Mouse (Mus musculus) heart, adult 9 months (tissue): ENCODE results near the gene Susd4.

Source experiments
- DNase-seq, 2 experiments: peaks; one replicate each; pipeline ENCODE4 v3.0.0; 2022; ENCODE audit warnings: low spot score in 2 of 2

Gene Susd4

DNA sequence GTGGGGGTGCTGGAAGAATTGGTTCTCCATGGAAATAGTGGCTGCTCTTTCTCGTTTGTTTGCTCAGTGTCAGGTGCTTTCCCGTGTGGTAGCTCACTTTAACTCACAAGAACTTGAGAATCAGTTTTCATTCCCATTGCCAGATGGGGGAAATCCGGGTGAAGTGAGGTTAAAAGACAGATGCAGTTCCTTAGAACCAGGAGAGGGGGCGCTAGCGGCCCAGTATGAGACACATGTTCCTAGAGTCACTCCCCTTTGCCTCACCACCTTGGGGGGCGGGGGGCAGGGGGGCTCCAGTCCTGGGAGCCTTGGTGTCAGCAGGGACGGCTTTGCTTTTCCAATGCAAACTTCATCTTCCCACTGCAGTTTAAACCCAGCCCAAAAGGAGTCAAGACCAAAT lies 23.4 kb downstream of the Susd4 start:
- no peak for DNase-seq

DNA sequence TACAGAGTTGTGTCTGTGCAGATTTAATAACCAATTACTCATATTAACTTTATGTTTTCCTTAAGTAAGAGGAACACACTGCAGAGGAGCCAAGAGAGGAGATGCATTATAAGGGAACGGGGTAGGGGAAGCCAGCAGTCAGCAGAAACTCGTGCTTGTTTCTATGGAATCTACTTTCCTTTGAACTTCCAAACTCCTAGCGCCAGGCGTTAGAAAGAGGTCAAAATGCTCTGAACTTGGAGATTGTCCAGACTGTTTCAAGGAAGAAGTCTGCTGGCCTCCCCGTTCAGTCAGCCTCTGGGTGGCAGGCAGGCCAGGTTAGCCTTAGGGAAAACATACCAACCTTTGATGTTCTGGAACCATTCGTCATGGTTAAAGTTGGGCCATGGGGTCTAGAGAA lies 25.2 kb downstream of the Susd4 start:
- DNase-seq, result no peak

DNA sequence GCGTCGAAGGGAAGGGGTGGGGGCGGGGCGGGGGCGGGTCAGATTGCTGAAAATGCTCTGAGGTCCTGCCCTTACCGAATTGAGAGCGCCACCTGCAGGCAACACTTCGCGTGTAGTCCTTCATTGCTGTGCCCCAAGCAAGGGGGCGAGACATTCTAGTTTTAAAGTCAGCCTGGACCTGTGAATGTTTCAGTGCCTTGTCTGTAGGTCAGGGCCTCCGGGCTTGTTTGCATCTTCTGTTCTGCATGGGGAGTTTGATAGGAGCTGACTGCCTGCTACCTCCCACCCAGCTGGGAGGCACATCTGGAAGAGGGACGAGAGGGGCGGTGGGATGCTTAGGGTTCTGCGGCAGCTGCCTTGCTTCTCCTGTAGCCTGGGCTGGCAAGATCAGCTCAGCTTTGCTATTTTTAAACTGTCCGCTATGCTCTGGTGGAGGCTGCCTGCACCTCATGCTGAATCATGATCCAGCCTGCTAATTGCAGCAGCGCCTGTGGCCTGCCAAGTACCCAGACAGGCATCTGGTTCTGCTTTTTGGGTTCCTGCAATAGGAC lies 28.9 kb downstream of the Susd4 start:
- peak; percentile 54 to 59 for DNase-seq

DNA sequence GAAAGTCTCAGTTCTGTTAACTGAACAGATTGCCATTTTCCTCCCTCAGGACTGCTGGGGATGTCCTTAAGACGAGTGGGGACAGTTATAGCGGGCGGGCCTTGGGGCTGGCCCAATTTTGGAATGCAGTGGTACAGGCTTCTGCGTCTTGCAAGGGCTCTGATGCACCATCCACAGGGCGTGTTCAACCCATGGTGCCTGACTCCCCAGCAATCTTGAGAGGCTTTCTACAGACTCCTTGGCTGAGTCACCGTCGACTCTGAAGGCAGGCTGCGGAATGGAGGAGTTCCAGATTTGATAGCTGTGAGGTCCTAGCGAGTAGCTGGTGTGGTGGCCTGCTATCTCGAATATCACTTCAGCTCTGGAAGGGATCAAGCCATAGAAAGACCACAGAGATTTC lies 30.6 kb downstream of the Susd4 start:
- DNase-seq, result no peak

DNA sequence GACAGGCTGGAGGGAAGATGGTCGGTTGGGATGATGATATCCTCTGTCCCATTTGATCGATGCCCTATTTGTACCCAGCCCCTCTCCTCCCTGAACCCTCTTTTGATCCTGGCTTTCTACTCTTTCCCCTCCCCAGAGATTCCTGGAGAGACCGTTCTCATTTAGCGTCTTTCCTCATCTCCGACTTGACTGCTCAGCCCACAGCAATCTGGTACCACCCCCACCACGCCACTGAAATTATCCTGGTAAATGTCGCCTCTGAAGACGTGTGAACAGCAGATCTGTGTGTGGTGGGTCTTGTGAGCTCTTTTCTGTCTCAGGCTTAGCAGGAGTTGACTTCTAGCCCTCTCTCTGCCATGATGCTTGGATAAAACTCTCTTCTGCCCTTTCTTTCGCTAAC lies 31.0 kb downstream of the Susd4 start:
- DNase-seq, result no peak

DNA sequence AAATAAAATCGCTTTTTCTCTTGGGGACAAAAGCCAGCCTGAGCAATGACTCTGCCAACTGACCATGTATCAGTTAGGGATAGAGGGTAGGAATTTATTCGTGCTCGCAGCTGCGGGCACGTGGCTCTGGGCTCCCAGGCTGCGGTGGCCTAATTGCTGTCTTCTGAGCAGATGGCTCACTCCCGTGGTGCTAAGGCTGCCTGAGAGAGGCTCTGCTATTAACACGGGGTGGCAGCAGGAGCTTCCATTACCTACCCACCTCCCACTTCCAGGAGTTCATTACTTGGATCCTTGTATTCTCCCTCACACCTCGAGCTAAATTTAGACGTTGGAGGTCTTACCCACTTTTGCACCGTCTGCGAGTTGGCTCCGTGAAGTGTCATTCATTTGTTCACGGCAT lies 33.4 kb downstream of the Susd4 start:
- DNase-seq, result no peak

DNA sequence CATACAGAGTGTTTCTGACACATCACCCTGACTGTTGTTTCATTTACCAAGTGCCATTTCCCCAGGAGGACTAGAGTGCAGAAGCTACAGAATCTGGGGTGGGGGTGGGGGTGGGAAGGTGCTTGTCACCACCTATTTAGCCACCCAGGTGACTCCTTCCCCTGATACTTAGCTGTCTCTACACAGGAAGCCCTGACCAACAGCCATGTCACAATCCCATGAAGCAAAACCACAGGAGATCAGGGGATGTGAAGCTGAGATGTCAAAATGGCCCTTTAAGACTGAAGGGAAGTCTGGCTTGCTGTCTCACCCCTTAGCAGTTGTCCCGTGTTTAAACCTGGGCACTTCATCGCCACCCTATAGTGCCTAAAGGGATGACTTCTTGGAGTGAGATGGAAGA lies 37.9 kb downstream of the Susd4 start:
- DNase-seq, result no peak

DNA sequence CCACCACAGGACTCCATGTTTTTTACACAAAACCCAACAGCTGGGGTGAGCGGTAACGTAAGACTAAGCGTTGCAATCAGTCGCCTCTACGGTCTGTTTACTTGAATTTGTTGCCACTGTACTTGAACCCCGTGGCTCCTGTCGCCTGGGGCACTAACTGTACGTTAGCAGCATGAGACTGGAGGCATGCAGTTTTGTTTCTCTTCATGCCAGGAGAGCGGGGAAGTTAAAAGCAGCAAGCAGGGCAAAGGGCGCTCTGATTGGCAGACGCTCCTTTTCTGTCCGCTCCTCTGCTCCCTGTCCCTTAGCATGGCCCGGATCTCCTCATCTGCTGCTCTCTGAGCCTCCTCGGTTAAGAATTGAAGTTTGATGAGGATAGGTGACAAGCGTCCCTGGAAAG lies 39.2 kb downstream of the Susd4 start:
- DNase-seq, result no peak

DNA sequence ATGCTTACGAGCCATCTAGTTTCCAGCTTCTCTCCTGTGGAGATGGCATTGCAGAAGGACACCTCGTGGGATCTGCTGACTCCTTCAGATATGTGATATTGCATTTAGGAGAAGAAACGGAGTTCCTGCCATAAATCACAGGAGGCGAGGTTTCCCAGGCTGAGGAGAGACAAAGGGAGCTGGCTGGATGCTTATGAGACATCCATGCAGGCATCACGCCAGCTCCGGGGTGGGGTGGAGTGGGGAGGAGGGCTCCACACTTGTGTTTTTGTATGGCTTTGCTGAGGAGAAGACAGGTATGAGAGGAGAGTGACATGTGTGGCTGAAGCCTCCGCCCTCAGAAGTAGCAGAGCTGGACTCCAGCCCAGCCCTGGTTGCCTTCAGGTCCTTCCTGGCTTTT lies 50.3 kb downstream of the Susd4 start:
- no peak for DNase-seq

DNA sequence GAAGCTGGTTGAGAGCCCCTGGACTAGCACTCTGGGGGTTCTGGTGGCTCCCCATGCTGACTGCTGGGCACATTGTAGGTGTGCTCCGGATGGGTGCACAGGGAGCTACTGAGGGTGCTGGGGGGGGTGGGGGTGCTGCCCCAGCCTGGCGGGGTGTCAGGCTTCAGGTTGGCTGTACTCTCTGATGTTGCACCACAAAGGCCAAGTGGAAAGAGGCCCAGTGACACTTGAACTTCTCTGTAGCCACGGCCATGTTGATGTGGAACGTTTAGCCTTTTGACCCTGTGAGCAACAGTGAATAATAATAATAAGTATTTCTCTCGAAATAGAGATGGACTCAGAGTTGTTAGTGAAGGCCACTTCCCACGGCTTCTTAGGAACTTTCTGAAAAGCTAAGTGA lies 50.9 kb downstream of the Susd4 start:
- no peak for DNase-seq

DNA sequence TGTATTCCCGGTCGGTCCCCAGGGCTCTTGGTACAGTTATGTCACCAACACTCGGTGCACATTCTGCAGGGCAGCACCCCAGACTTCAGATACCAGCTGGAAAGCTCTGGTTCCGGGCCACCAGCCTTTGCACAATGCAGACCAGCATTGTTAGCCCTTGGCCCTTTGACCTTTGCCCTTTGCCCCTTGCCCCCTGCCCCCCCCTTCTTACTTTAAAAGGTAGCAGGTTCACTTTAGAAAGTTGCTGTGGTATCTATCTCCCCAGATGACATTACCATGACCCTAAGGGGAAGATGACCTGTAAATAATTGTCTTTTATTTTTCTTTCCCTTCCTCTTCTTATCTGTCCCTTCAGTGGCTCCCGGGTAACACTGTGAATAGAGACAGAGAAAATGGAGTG lies 53.4 kb downstream of the Susd4 start:
- DNase-seq, result no peak

DNA sequence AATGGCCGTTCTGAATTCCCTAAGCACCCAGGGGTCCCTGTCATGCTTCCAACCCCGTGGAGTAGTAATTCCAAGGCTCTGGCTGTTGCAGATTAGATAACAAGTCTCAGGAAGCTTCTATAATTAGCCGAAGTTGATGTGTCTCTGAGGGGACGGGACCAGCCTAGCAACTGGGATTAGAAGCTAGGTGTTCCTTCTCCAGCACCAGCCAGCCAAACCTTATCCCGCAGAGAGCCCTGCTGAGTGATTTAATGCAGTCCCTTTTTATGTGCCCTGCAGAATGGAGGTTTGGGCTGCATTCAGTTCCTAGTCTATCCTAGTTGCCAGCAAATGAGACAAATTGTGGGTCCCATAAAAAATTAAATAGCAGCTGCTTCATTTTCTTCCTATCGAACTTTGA lies 54.0 kb downstream of the Susd4 start:
- no peak for DNase-seq

DNA sequence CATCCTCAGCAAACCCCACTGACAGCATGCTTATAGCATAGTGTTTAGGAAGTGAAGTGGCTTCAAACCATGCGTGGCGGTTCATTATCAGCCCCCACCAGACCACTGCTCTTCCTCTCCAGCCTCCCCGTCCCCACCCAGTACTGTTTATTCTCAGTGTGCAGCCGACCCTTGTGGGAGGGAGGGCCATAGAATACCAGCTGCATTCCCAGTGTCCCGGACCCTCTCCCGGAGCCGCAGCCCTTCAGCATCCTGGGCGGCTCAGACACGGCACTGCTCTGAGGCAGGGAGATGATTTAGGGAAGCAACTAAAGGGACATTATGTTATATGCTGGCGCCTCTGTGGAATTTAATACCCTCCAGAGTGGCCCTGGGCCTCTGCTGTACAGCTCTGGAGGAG lies 55.3 kb downstream of the Susd4 start:
- no peak for DNase-seq

DNA sequence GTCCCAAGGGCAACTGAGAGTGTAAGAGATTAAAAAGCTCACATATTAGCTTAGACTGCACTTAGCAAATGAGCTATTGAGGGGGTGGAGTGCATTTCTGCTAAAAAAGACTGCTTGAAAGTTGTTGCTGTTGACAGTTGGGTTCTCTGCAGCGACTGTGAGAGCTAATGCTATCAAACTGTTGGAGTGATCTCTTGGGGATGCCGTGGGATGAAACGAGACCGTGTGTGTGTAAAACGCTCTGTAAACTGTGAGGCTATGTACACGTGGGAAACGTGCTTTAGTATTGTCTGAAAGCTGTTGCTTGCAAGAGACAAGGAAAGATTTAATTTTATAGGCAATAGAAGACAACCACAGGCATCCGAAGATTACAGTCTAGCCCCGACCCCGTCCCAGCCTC lies 59.1 kb downstream of the Susd4 start:
- DNase-seq, result no peak

DNA sequence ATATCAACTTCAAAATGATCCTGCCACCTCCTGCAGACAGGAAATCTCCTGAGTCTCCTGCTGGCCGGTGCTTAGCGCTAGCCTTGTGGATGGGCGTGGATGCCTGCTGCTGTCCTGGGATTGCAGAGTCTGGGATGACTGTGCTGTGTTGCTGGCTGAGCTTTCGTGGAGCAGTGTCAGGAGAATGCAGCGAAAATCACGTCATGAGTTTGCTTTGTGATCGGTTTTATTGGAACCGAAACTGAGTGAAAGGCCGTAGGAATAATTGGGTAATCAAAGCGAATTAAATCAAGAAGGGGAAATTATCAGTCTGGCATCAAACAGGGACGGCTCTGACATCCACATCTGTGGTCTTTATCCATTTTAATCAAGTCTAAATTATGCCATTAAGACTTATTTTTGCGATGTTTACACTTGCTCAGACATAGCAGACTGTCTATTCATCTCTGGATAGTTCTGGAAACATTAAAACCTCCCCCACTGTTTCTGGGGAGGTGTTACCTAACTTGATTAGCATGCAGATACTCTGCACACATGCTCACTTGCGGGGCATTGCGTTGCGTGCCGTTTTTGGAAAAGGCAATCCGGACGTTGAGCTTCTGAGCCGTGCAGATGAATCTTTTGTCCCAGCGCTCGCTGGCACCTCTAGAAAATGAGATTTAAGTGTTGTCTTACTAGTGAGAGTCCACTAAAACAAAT lies 60.2 kb downstream of the Susd4 start:
- no peak for DNase-seq

DNA sequence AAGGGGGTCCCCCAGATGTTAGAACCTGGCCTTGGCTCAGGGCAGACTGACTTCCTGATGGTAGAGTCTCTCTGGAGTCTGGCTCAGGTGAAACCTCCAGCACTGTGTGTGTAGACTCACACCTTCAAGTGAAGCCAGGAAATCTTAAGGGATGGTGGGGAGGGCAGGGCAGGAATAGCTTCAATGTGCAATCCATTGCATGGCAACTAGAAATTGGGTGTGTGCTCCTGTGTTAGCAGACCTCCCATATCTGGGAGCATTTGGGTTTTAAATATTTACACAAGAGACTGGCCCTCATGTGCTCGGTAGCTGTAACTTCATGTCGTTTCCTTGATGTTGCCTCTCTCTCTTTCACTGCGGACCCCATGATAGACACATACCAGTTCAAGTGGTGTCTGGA lies 62.9 kb downstream of the Susd4 start:
- no peak for DNase-seq

DNA sequence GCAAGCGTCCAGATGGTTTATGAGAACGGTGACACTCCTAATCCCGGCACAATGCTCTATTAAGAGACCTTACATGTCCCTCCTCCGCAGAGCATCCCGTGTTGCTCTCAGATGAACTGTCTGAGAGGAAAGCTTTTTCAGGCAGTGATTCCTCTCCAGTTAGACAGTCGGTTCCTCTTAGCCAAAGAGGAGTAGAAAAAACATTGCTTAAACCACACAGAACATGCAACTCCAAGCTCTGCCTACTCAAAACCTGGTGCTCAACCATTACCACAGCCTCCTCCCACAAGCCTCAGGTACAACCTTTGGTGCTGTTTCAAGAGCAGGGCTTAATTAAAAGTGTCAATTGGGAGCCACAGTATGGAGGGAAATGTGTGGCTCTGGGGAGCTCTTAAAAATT lies 74.4 kb downstream of the Susd4 start:
- DNase-seq, result no peak

DNA sequence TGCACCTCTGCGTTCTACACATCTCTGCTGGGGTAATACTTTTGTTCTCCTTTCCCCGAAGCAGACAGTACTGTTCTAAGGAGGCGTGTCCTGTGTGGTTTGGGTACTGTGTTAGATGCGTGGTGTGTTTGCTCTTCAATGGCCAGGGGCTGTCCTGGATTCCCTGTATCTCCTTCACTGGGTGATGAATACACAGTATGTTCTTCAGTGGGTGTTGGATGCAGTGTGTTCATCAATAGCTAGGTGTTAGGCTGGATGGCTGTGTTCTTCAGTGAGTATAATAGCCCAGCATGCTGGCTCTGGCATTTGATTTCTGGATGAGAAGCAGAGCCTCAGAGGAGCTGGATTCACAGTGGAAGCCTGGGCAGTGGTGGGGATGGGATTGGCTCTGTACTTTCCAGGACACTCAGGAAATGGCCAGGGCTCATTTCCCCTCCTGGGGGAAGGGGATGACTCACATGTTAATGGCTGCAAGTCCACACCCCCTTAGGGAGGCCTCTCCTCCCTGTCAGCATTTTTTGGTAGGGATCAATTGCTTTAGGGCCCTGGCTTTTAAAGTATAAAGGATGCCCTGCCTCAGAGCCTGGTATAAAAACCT lies 75.8 kb downstream of the Susd4 start:
- no peak for DNase-seq

DNA sequence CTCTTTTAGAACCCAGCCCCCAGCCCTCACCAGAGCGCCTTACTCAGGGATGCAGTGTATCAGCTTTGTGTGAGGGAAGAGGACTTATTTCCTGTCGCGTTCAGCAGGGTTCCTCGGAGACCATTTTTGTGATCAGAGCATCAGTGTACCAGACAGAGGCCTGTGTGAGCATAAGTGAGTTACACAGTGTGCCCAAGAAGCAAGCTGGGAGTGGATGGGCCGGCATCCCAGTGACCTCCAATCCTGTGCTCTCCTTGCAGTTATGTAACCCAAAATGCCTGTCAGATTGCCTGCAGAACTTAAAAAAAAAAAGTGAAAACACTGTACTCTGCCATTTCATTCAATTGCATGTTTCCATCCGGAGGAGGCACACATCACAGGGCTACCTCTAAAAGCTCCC lies 76.4 kb downstream of the Susd4 start:
- DNase-seq, result no peak

DNA sequence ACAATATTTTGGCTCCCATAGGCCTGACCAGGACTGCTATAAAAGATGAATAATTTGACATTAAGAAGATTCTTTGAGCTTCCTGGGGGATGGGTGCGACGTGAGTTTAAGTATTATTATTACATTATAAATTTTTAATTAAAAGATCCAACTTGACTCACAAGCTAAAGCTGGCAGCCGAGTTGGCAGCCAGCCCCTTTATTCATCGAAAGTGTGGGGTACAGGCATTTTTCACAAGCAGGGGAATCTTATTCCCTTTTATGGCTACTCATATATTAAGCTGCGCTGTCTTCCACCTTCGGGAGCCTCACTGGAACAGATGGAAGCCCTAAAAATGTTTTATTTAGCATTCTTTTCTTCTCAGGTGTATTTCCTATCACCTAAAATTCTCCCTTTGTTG lies 76.9 kb downstream of the Susd4 start:
- no peak for DNase-seq

DNA sequence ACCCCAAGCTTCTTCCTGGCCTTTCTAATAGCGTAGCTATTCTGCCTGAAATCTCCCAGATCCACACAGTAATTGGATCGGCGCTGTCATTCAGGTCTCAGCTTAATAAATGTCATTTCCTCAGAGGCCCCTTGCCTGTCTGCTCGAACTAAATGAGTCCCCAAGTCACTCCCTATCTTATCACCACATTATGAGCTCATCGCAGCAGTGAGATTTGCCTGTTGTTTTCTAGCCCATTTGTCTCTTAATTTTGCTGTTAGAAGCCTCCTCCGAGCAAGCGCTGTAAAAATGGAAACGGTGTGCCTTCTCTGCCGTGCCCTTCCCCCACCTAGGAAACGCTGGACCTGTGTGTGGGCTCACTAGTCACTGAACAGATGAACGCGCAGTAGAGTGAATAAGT lies 85.9 kb downstream of the Susd4 start:
- DNase-seq, result no peak

DNA sequence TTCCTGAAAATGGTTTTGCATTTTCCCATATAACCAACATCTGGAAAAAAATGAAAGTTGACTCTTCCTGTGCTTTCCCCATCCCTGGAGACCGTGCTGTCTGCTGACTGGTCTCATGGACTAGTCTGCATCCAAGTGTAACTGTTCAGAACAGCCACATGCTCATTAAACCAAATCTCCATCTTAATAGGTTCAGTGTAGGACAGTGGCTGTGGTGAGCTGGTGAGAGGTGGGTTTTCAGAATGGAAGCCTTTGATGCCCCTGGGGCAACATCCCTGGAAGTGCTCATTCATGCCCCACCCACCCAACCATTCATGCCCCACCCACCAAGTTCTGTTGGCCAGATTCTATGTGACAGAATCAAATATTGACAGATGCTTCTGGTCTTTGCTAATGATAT lies 86.4 kb downstream of the Susd4 start:
- DNase-seq, result no peak

DNA sequence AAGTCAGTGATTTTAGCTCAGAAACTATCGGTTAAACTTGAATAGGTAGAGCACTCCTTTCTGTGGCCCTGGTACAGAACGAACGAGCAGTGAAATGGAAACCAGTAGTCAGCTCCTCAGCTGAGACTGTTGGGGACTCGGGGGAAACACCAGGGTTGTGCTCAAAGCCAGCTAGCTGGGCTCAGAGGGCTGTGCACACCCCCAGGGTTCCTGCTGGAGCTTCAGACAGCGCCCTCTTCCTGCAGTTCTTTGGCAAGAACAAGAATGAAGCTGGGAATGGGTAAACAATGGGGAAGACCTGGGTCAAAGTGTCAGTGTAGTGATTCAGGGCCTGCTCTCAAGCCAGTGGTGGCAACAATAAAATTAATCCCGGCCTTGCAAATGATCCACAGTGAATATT lies 88.5 kb downstream of the Susd4 start:
- DNase-seq, result no peak

DNA sequence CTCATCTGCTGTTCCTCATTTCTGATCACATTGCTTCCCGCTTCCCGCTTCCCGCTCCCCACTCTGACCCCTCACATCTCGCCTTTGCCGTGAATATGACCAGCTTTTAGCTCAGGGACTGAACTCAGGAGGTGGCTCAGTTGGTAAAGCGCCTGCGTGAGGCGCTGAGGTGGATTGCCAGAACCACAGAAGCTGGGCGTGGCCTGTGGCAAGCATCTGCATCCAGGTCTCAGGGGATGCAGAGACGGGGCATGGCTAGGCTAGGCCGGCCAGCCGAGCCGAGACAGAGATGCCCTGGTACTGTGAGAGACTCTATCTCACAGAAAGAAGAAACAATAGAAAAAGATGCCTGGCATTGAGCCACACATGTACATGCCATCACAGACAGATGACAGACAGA lies 93.0 kb downstream of the Susd4 start:
- DNase-seq, result no peak
